Mouse (Mus musculus) G1E (cell line): Measurements from ENCODE around the gene Adcy3. TPM values are rescaled to one million over a fixed set of nuclear protein-coding genes. Genes with fewer than 3 reads are reported as not detected.

Experiments
- ATAC-seq: 2 replicates; pipeline ENCODE4 v1.8.0; 2016; ENCODE audit warnings: mild to moderate bottlenecking; ENCODE audit not compliant: insufficient number of reproducible peaks, poor library complexity, low FRiP score, severe bottlenecking; ENCODE audit errors: extremely low read depth
- DNase-seq: peaks from one replicate; pipeline ENCODE4 v3.0.0; 2012; ENCODE audit warnings: low spot score
- H3K27me3 ChIP-seq: 2 replicates; pipeline ENCODE4 v1.6.1; 2012; ENCODE audit warnings: mild to moderate bottlenecking, low read length, inconsistent platforms; ENCODE audit not compliant: insufficient read depth
- H3K36me3 ChIP-seq: replicated peaks from 2 replicates; pipeline ENCODE3; 2012; ENCODE audit warnings: mild to moderate bottlenecking, inconsistent platforms
- H3K4me1 ChIP-seq: 2 replicates; pipeline ENCODE4 v1.6.1; 2012; ENCODE audit warnings: low read depth, low read length, inconsistent platforms, mixed read lengths; ENCODE audit not compliant: insufficient read depth
- H3K4me3 ChIP-seq: 2 replicates; pipeline ENCODE4 v1.5.1; 2012; ENCODE audit warnings: low read depth, mild to moderate bottlenecking, inconsistent platforms, low read length, moderate library complexity, mixed read lengths
- H3K9me3 ChIP-seq: replicated peaks from 2 replicates; pipeline ENCODE4 v1.6.1; 2012; ENCODE audit warnings: inconsistent platforms
- CTCF ChIP-seq: IDR thresholded peaks from 2 replicates; pipeline ENCODE4 v1.5.1; 2012; ENCODE audit warnings: low read depth, low read length, inconsistent platforms, mixed read lengths
- GATA1 ChIP-seq: IDR thresholded peaks from 2 replicates; pipeline ENCODE4 v1.6.1; 2012; ENCODE audit warnings: borderline replicate concordance, low read length, inconsistent platforms, mixed read lengths
- GATA2 ChIP-seq: IDR thresholded peaks from 2 replicates; pipeline ENCODE4 v1.6.1; 2012; ENCODE audit warnings: low read depth, low read length, inconsistent platforms, borderline replicate concordance
- POLR2AphosphoS5 ChIP-seq: IDR thresholded peaks from 2 replicates; pipeline ENCODE4 v1.6.1; 2012; ENCODE audit warnings: low read depth, low read length, inconsistent platforms; ENCODE audit not compliant: insufficient replicate concordance
- TAL1 ChIP-seq: conservative IDR thresholded peaks from 2 replicates; pipeline ENCODE4 v1.6.1; 2012; ENCODE audit warnings: low read depth, low read length, inconsistent platforms, mixed read lengths
- polyA plus RNA-seq: library from polyadenylated mRNA; stranded (reverse); fragments of >175 nt; gene quantifications from 2 replicates; pipeline ENCODE4 v1.2.3, GENCODE M21; 2012
- total RNA-seq, 2 experiments: library from RNA; stranded (forward) in 1 of 2; stranded (reverse) in 1 of 2; fragments of 200-1000 nt in 1 of 2; fragments of >200 nt in 1 of 2; fragmentation: Nextera tagmentation in 1 of 2; gene quantifications; 2 replicates each; pipeline ENCODE4 v1.2.3; 2014 to 2017

Gene Adcy3
- total and polyA plus RNA-seq, 3 experiments = 0.05 TPM; not detected in 2

DNA sequence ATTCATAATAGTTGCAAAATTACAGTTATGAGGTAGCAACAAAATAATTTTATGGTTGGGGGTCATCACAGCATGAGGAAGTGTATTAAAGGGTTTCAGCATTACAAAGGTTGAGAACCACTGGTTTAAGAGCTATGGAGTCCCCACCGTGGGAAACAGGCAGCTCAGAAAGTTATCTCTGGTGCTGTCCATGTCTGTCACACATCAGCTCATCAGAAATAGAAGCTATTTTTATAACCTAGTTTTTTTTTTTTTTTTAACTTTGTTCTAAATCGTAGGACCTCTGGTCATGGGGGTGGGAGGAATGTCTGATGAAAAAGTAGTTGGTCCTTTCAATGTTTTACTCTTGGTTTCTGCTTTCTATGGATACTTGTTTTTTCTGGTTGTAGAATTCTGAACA, 110.9 kb downstream of the Adcy3 start:
- Histone ChIP-seq H3K36me3 (peaks cover 9% of the 10 kb centered on the region), H3K27me3 (no peaks in the 10 kb centered on the region), H3K4me3 (no peak overlapping the region), H3K9me3 (no peaks in the 10 kb centered on the region), H3K4me1 (no peaks in the 10 kb centered on the region)
- TF ChIP-seq GATA2 (no peak), TAL1 (no peak), POLR2AphosphoS5 (no peak), GATA1 (no peak), CTCF (no peak)
- DNase-seq (no peak), ATAC-seq (no peak)

DNA sequence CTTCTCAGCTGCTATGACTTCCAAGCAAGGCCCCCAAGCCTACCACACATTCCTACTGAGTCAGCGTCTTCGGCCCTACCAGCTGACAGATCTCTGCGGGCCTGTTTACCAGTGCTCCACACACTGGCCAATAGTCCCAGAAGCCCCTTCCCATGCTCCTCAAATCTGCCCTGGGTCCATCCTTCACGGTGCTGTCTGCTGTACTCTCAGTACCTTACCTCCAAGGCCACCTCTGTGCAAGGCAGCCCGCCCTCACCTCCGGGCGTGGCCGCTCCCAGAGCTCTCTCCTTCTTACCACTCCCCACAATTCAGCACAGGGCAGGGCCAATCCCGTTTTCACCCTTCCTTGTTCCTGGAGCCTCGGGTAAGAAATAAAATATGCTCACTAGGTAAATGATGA, 112.8 kb downstream of the Adcy3 start:
- Histone ChIP-seq H3K27me3 (no peaks in the 10 kb centered on the region), H3K9me3 (no peaks in the 10 kb centered on the region), H3K4me1 (no peaks in the 10 kb centered on the region), H3K36me3 (peaks cover 10% of the 10 kb centered on the region), H3K4me3 (no peak overlapping the region)
- DNase-seq (no peak), ATAC-seq (no peak)
- TF ChIP-seq GATA2 (no peak), GATA1 (no peak), TAL1 (no peak), POLR2AphosphoS5 (no peak), CTCF (no peak)

GRCm38 (mm10) chr12:4249786-4250185, 116.9 kb downstream of the Adcy3 start:
- DNase-seq (no peak), ATAC-seq (no peak)
- Histone ChIP-seq H3K4me3 (no peak overlapping the region), H3K9me3 (no peaks in the 10 kb centered on the region), H3K27me3 (no peaks in the 10 kb centered on the region), H3K36me3 (peaks cover 34% of the 10 kb centered on the region), H3K4me1 (no peaks in the 10 kb centered on the region)
- no peak for TF ChIP-seq POLR2AphosphoS5
- TF ChIP-seq CTCF = no peak
- no peak for TF ChIP-seq TAL1

DNA sequence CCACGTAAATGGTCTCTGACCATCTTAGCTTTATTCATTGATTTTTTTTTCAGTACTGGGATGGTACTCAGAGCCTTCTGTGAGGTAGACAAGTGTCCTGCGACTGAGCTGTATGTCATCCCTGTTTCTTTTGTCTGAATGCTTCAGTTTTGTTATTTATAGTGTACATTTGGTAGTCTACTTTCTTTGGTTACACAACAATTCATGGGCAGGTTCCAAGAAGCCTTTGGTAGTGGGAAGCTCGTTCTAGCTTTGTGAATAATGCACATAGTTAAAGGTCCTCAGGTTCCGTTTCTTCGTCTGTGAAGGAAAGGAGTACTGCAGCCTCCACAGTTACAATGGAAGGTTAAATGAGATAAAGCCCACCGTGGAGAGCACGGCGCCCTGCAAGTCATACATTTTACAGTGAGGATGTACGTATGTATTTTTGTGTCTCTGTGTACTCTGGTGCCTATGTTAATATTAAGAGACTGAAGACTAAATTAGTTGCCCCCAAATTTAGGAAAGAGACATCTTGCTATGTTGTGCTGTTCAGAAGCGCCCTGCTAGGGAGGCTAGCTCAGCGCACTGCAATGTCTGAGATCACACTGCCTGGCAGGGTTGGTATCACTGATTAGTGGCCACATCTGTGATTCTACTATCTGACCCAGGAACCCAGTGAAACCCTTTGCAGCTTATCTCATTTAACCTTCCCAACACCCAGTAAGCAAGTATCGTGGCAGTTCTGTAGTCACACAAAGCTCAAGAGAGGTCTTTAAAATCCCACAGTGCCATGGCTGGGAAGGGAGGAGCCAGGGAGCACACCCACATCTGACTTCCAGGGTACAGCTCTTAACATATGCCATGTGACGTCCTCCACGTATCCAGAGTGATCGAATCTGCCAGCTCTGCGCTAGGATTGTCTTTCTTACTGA, 120.1 kb downstream of the Adcy3 start:
- H3K36me3 ChIP-seq = peaks cover 33% of the 10 kb centered on the region
- H3K4me3 ChIP-seq = no peak overlapping the region
- ATAC-seq (no peak), DNase-seq (no peak)
- no peak for TF ChIP-seq CTCF
- no peak for TF ChIP-seq TAL1
- no peak for TF ChIP-seq GATA2
- TF ChIP-seq POLR2AphosphoS5 = no peak
- TF ChIP-seq GATA1 = no peak
- H3K9me3 ChIP-seq = no peaks in the 10 kb centered on the region
- no peaks in the 10 kb centered on the region for H3K4me1 ChIP-seq
- no peaks in the 10 kb centered on the region for H3K27me3 ChIP-seq

Other genes starting within 250 kb of the Adcy3 start
- gene Pomc, start 178.2 kb upstream of the Adcy3 start, total RNA-seq (2014; fragmentation: Nextera tagmentation) = not detected in 2 replicates
- gene Pomc, start 178.2 kb upstream of the Adcy3 start, total RNA-seq (2017) = not detected in 2 replicates
- not detected in 2 replicates for gene Pomc, start 178.2 kb upstream of the Adcy3 start, polyA plus RNA-seq
- not detected in 2 replicates for gene Efr3b, start 94.2 kb upstream of the Adcy3 start, total RNA-seq (2014; fragmentation: Nextera tagmentation)
- gene Efr3b, start 94.2 kb upstream of the Adcy3 start, total RNA-seq (2017) = 0.12 and 0.27 TPM in 2 replicates
- not detected in 2 replicates for gene Efr3b, start 94.2 kb upstream of the Adcy3 start, polyA plus RNA-seq
- gene Dnajc27, start 50.5 kb upstream of the Adcy3 start, total RNA-seq (2014; fragmentation: Nextera tagmentation) = 8.7 and 11.0 TPM in 2 replicates
- gene Dnajc27, start 50.5 kb upstream of the Adcy3 start, total RNA-seq (2017) = 5.3 and 6.6 TPM in 2 replicates
- 6.0 and 6.3 TPM in 2 replicates for gene Dnajc27, start 50.5 kb upstream of the Adcy3 start, polyA plus RNA-seq
- gene Ptrhd1, start 100.9 kb downstream of the Adcy3 start, total RNA-seq (2014; fragmentation: Nextera tagmentation) = 0.97 and 2.3 TPM in 2 replicates
- gene Ptrhd1, start 100.9 kb downstream of the Adcy3 start, total RNA-seq (2017) = 3.7 and 5.9 TPM in 2 replicates
- gene Ptrhd1, start 100.9 kb downstream of the Adcy3 start, polyA plus RNA-seq = 1.8 and 2.1 TPM in 2 replicates
- gene Cenpo, start 101.2 kb downstream of the Adcy3 start, total RNA-seq (2014; fragmentation: Nextera tagmentation) = 30.8 and 39.1 TPM in 2 replicates
- 40.6 and 48.6 TPM in 2 replicates for gene Cenpo, start 101.2 kb downstream of the Adcy3 start, total RNA-seq (2017)
- 3.2 and 3.5 TPM in 2 replicates for gene Cenpo, start 101.2 kb downstream of the Adcy3 start, polyA plus RNA-seq